Mouse (Mus musculus) layer of hippocampus, adult 18-20 months (tissue): Measurements from ENCODE around the gene Atp2b1. TPM values are rescaled to one million over a fixed set of nuclear protein-coding genes. Genes with fewer than 3 reads are reported as not detected.

Source experiments
- DNase-seq, 2 experiments: peaks; one replicate each; pipeline ENCODE4 v3.0.0; 2022; ENCODE audit warnings: low spot score in 2 of 2
- total RNA-seq, 2 experiments: library from RNA; stranded (reverse); gene quantifications; 2 replicates each; pipeline ENCODE4 v1.2.3; 2021

Atp2b1 gene
- total RNA-seq, 2 experiments from 2014 or later: 905 to 1,057 TPM

- DNase-seq: no peak
These were observed 115.6 kb downstream of the Atp2b1 start for GRCm38 (mm10) chr10:99029844-99030243.

GRCm38 (mm10) chr10:99033830-99034828 lies 119.9 kb downstream of the Atp2b1 start:
- no peak for DNase-seq

GRCm38 (mm10) chr10:99037185-99038065 lies 123.2 kb downstream of the Atp2b1 start:
- no peak for DNase-seq

GRCm38 (mm10) chr10:99038866-99039265 lies 124.7 kb downstream of the Atp2b1 start:
- no peak for DNase-seq

- DNase-seq: no peak
These were observed 126.0 kb downstream of the Atp2b1 start for GRCm38 (mm10) chr10:99040171-99040570.

GRCm38 (mm10) chr10:99046756-99047550 lies 132.7 kb downstream of the Atp2b1 start:
- DNase-seq: no peak

- DNase-seq: no peak
These were observed 133.3 kb downstream of the Atp2b1 start for GRCm38 (mm10) chr10:99047551-99047940.

GRCm38 (mm10) chr10:99050093-99050492 lies 135.9 kb downstream of the Atp2b1 start:
- DNase-seq: no peak

GRCm38 (mm10) chr10:99053111-99053510 lies 138.9 kb downstream of the Atp2b1 start:
- DNase-seq: no peak

- DNase-seq: no peak
These were observed 146.4 kb downstream of the Atp2b1 start for GRCm38 (mm10) chr10:99060588-99060987.

GRCm38 (mm10) chr10:99061418-99061817 lies 147.2 kb downstream of the Atp2b1 start:
- DNase-seq: no peak

- peak in 1 of 2 experiments; percentile 20 for DNase-seq
These were observed 148.3 kb downstream of the Atp2b1 start for GRCm38 (mm10) chr10:99062546-99062945.

Other genes starting within 250 kb of the Atp2b1 start
- 1 to 10 TPM; 6.7 to 7.3 TPM for gene Poc1b, start 192.6 kb downstream of the Atp2b1 start, total RNA-seq
- 1 to 10 TPM; 2.7 to 3.1 TPM for gene Galnt4, start 193.8 kb downstream of the Atp2b1 start, total RNA-seq
- not detected for gene Phxr2, start 211.9 kb downstream of the Atp2b1 start, total RNA-seq